Mouse (Mus musculus) spleen, adult 2 months (tissue): ENCODE results near the gene Mylk3. TPM values are rescaled to one million over a fixed set of nuclear protein-coding genes. Genes with fewer than 3 reads are reported as not detected.
A peak's percentile ranks its signal among the peaks of the same experiment; 100 is the strongest.

ENCODE experiments used
- DNase-seq, 2 experiments: peaks; one replicate each; pipeline versions ENCODE4 v3.0.0 to v3.0.0-alpha.2; 2012 to 2021; ENCODE audit warnings: low spot score in 2 of 2, low read depth in 1 of 2
- H3K27ac ChIP-seq: fragments of 200-500 bp; 2 replicates; pipeline ENCODE4 v1.5.1; 2012; ENCODE audit warnings: low read length, inconsistent platforms; ENCODE audit not compliant: insufficient read depth
- H3K27me3 ChIP-seq: fragments of 200-500 bp; 2 replicates; pipeline ENCODE4 v1.6.1; 2012; ENCODE audit warnings: mild to moderate bottlenecking, moderate library complexity, low read length, inconsistent platforms; ENCODE audit not compliant: control insufficient read depth, insufficient read depth
- H3K36me3 ChIP-seq: fragments of 200-500 bp; 2 replicates; pipeline ENCODE4 v1.6.1; 2012; ENCODE audit warnings: mild to moderate bottlenecking, low read length, inconsistent platforms; ENCODE audit not compliant: control insufficient read depth, insufficient read depth
- H3K4me1 ChIP-seq: fragments of 200-500 bp; 2 replicates; pipeline ENCODE4 v1.6.1; 2011; ENCODE audit warnings: inconsistent platforms; ENCODE audit not compliant: control insufficient read depth, insufficient read depth, insufficient read length
- H3K4me3 ChIP-seq: fragments of 200-500 bp; 2 replicates; pipeline ENCODE4 v1.5.1; 2011; ENCODE audit warnings: mild to moderate bottlenecking, inconsistent platforms; ENCODE audit not compliant: insufficient read depth, insufficient read length; ENCODE audit errors: extremely low read depth
- CTCF ChIP-seq: fragments of 200-500 bp; IDR thresholded peaks from 2 replicates; pipeline ENCODE4 v1.5.1; 2011; ENCODE audit warnings: mild to moderate bottlenecking, inconsistent platforms; ENCODE audit not compliant: insufficient read depth, insufficient read length, insufficient replicate concordance; ENCODE audit errors: extremely low read depth
- POLR2A ChIP-seq: fragments of 200-500 bp; IDR thresholded peaks from 2 replicates; pipeline ENCODE4 v1.6.1; 2011; ENCODE audit warnings: low read depth, low read length, inconsistent platforms
- WGBS: fragments of 180-500 bp; shearing (Covaris S2); methylation state at CpG from one replicate; pipeline ENCODE4 v1.1.7; 2018; 5-methylcytosine and 5-hydroxymethylcytosine counted together
- polyA plus RNA-seq: library from polyadenylated mRNA; depleted of rRNA; stranded (reverse); fragments of >200 nt; gene quantifications from 2 replicates; pipeline ENCODE4 v1.2.3, GENCODE M21; 2012

Mylk3 gene
- polyA plus RNA-seq, 1 experiment = 10.7 TPM

- TF ChIP-seq CTCF = no peak
- no peak for TF ChIP-seq POLR2A
- H3K27ac ChIP-seq = no peak overlapping the region
- no peaks in the 10 kb centered on the region for H3K27me3 ChIP-seq
- H3K4me3 ChIP-seq = no peak overlapping the region
- no peak for DNase-seq
- no peaks in the 10 kb centered on the region for H3K36me3 ChIP-seq
- H3K4me1 ChIP-seq = no peaks in the 10 kb centered on the region
- 76% methylated on average over 1 of the region's 1 CpGs for WGBS
Measured at GRCm38 (mm10) chr8:85372465-85372839, 13.7 kb downstream of the Mylk3 start.

GRCm38 (mm10) chr8:85371736-85372464, 14.2 kb downstream of the Mylk3 start:
- TF ChIP-seq CTCF (no peak), POLR2A (no peak)
- Histone ChIP-seq H3K27me3 (no peaks in the 10 kb centered on the region), H3K4me1 (no peaks in the 10 kb centered on the region), H3K4me3 (no peak overlapping the region), H3K36me3 (no peaks in the 10 kb centered on the region), H3K27ac (no peak overlapping the region)
- WGBS = 90% methylated on average over 5 of the region's 5 CpGs
- no peak for DNase-seq

- Histone ChIP-seq H3K27ac (peak overlapping the region; percentile 19), H3K4me1 (no peaks in the 10 kb centered on the region), H3K36me3 (no peaks in the 10 kb centered on the region), H3K27me3 (no peaks in the 10 kb centered on the region), H3K4me3 (no peak overlapping the region)
- WGBS = 88% methylated on average over 6 of the region's 6 CpGs
- DNase-seq = no peak
- no peak for TF ChIP-seq POLR2A
- TF ChIP-seq CTCF = no peak
Measured at GRCm38 (mm10) chr8:85365176-85365575, 21.0 kb downstream of the Mylk3 start.

- no peak for DNase-seq
- Histone ChIP-seq H3K27me3 (no peaks in the 10 kb centered on the region), H3K36me3 (no peaks in the 10 kb centered on the region), H3K4me1 (no peaks in the 10 kb centered on the region), H3K4me3 (no peak overlapping the region), H3K27ac (peak overlapping the region; percentile 19)
- no peak for TF ChIP-seq CTCF
- TF ChIP-seq POLR2A = no peak
- 92% methylated on average over 11 of the region's 11 CpGs for WGBS
Measured at GRCm38 (mm10) chr8:85364628-85365027, 21.5 kb downstream of the Mylk3 start.

GRCm38 (mm10) chr8:85363406-85363805, 22.7 kb downstream of the Mylk3 start:
- Histone ChIP-seq H3K4me1 (no peaks in the 10 kb centered on the region), H3K27ac (no peak overlapping the region), H3K4me3 (no peak overlapping the region), H3K36me3 (no peaks in the 10 kb centered on the region), H3K27me3 (no peaks in the 10 kb centered on the region)
- no peak for DNase-seq
- WGBS = 80% methylated on average over 6 of the region's 6 CpGs
- TF ChIP-seq POLR2A (no peak), CTCF (no peak)

- DNase-seq = no peak
- 90% methylated on average over 4 of the region's 4 CpGs for WGBS
- Histone ChIP-seq H3K4me1 (no peaks in the 10 kb centered on the region), H3K27ac (no peak overlapping the region), H3K27me3 (no peaks in the 10 kb centered on the region), H3K4me3 (no peak overlapping the region), H3K36me3 (no peaks in the 10 kb centered on the region)
- TF ChIP-seq CTCF (no peak), POLR2A (no peak)
Measured at GRCm38 (mm10) chr8:85362211-85362610, 23.9 kb downstream of the Mylk3 start.

- Histone ChIP-seq H3K27ac (no peak overlapping the region), H3K4me1 (no peaks in the 10 kb centered on the region), H3K27me3 (no peaks in the 10 kb centered on the region), H3K36me3 (no peaks in the 10 kb centered on the region), H3K4me3 (no peak overlapping the region)
- 91% methylated on average over 4 of the region's 4 CpGs for WGBS
- TF ChIP-seq CTCF = no peak
- TF ChIP-seq POLR2A = no peak
- DNase-seq = no peak
Measured at GRCm38 (mm10) chr8:85353287-85353686, 32.9 kb downstream of the Mylk3 start.
